Mouse (Mus musculus): Measurements from ENCODE around the gene Gm27179.
"Not testable (repeated sequence)": the region's sequence is repeated elsewhere in the genome, so short reads cannot be mapped to it uniquely, and the experiment has no call there.

DNA sequence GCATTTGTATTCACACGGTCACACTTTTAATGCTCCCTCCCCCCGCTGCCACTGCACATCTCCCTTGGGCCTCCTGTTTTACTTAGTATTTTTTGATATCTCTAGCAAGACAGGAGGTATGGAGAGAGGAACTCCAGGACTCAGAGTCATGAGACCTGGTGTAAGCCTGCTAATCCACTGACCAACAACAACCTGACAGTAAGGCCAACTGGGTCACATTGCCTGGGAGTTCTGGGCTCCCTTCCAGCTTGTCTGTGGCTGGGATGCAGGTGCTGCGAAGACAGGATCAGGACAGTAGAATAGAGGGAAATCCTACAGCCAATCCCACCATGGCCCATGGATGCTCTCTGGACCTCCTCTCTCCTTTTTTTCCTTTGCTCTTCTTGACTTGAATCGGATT, 47.9 kb downstream of the Gm27179 start:
- TF ChIP-seq GATA1 (IDR thresholded peaks at IDR 0.05; ENCODE audit: borderline replicate concordance, low read length); FLI1 (IDR thresholded peaks at IDR 0.05; ENCODE audit: low read length): not testable (repeated sequence)

All from megakaryocyte, embryonic 14.5 days (primary cell).